Comparison of ENCODE assay signal across 16 mouse cellular contexts in the genomic region with DNA sequence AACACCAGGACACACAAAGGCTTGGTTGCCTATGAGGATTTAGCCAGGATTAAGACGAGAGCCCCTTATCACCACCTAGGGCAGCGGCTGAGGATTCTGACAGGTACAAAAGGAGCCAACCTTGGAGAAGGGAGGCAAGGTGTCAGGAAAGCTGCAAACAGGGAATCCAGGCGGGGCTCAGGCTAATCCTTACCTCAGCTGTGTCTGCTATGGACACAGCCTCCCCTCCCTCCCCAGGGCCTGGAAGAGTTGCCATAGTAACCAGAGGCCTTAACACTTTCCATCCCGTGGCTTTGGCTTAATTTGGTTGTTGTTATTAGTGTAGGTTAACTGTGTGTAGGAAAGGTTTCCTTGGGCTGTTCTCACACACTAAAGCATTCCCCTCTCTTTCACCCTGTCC.
DNase-seq lines count a peak whose midpoint lies in the region; ATAC-seq lines count a peak whose summit lies in the region.
"Had no signal": no experiment of that assay in that cellular context is flagged by ENCODE, and none has a peak within 500 bp of the region (broad histone marks: within the 10 kb centered on the region; RNA-seq: fewer than 3 reads in every experiment).

No protein-coding gene starts in this region.

- H3K36me3 ChIP-seq in embryonic facial prominence, embryonic 10.5 days (replicated peaks) = peaks cover 60% of the 10 kb centered on the region
- peaks cover 100% of the 10 kb centered on the region for H3K36me3 ChIP-seq in hindbrain, embryonic 10.5 days
- peaks cover 90% of the 10 kb centered on the region for H3K36me3 ChIP-seq in midbrain, embryonic 12.5 days
- H3K36me3 ChIP-seq: embryonic facial prominence, embryonic 12.5 days; kidney, embryonic 15.5 days; stomach, embryonic 15.5 days had no signal

- no peak overlapping the region for H3K4me2 ChIP-seq in midbrain, embryonic 12.5 days (replicated peaks)
- H3K4me2 ChIP-seq: embryonic facial prominence, embryonic 12.5 days; kidney, embryonic 15.5 days; liver, embryonic 11.5 days; stomach, embryonic 15.5 days had no signal

- no peaks in the 10 kb centered on the region for H3K9me3 ChIP-seq in embryonic facial prominence, embryonic 10.5 days
- H3K9me3 ChIP-seq in hindbrain, embryonic 10.5 days = no peaks in the 10 kb centered on the region
- no peaks in the 10 kb centered on the region for H3K9me3 ChIP-seq in midbrain, embryonic 12.5 days
- H3K9me3 ChIP-seq: embryonic facial prominence, embryonic 12.5 days; kidney, embryonic 15.5 days; stomach, embryonic 15.5 days had no signal

- H3K9ac ChIP-seq in midbrain, embryonic 12.5 days (replicated peaks) = 0 out of 2 replicates have a peak overlapping the region, but pooled peaks have one; percentile 20
- H3K9ac ChIP-seq: embryonic facial prominence, embryonic 12.5 days; kidney, embryonic 15.5 days; stomach, embryonic 15.5 days had no signal

- no peak overlapping the region for H3K4me3 ChIP-seq in embryonic facial prominence, embryonic 10.5 days
- no peak overlapping the region for H3K4me3 ChIP-seq in hindbrain, embryonic 10.5 days
- H3K4me3 ChIP-seq in midbrain, embryonic 12.5 days = no peak overlapping the region
- H3K4me3 ChIP-seq: embryonic facial prominence, embryonic 12.5 days; heart, adult 2 months; kidney, embryonic 15.5 days; stomach, embryonic 15.5 days had no signal

- WGBS in embryonic facial prominence, embryonic 10.5 days = 14% methylated on average over 4 of the region's 4 CpGs
- WGBS in hindbrain, embryonic 10.5 days = 27% methylated on average over 4 of the region's 4 CpGs
- 5% methylated on average over 4 of the region's 4 CpGs for WGBS in midbrain, embryonic 12.5 days

- peak; percentile 74 for ATAC-seq in midbrain, embryonic 12.5 days (ENCODE audit: low FRiP score, low read depth)

- H3K27me3 ChIP-seq in embryonic facial prominence, embryonic 10.5 days (replicated peaks; ENCODE audit: low read depth, poor library complexity, severe bottlenecking) = no peaks in the 10 kb centered on the region
- H3K27me3 ChIP-seq in hindbrain, embryonic 10.5 days (ENCODE audit: insufficient read depth, poor library complexity, severe bottlenecking) = no peaks in the 10 kb centered on the region
- no peaks in the 10 kb centered on the region for H3K27me3 ChIP-seq in midbrain, embryonic 12.5 days
- H3K27me3 ChIP-seq: embryonic facial prominence, embryonic 12.5 days; kidney, embryonic 15.5 days; stomach, embryonic 15.5 days had no signal

- H3K4me1 ChIP-seq in embryonic facial prominence, embryonic 10.5 days = peaks cover 21% of the 10 kb centered on the region
- H3K4me1 ChIP-seq in hindbrain, embryonic 10.5 days (replicated peaks) = peaks cover 31% of the 10 kb centered on the region
- peaks cover 56% of the 10 kb centered on the region for H3K4me1 ChIP-seq in midbrain, embryonic 12.5 days
- H3K4me1 ChIP-seq: kidney, embryonic 15.5 days; stomach, embryonic 15.5 days had no signal

- DNase-seq in R1 (ENCODE audit: low read depth, low spot score) = peak; percentile 69
- peak; percentile 42 for DNase-seq in embryonic facial prominence, embryonic 10.5 days (ENCODE audit: low spot score)
- no peak for DNase-seq in hindbrain, embryonic 10.5 days (ENCODE audit: low spot score)
- no peak for DNase-seq in ovary, postnatal 10 days (ENCODE audit: low spot score)
- DNase-seq in cerebellum, adult 11 months = no peak
- DNase-seq in kidney, adult 8-10 months = no peak
- no peak for DNase-seq in adrenal gland, adult 2 months
- DNase-seq: adrenal gland, adult 8-10 months; heart, adult 2 months; heart, postnatal 36 days; lung, postnatal 14 days had no signal

- no peak overlapping the region; the same call in 1 of the 2 replicates for H3K27ac ChIP-seq in embryonic facial prominence, embryonic 10.5 days (replicated peaks)
- H3K27ac ChIP-seq in hindbrain, embryonic 10.5 days = peak overlapping the region; percentile 73
- H3K27ac ChIP-seq in midbrain, embryonic 12.5 days (replicated peaks) = peak overlapping the region; percentile 89
- H3K27ac ChIP-seq: embryonic facial prominence, embryonic 12.5 days; heart, adult 2 months; kidney, embryonic 15.5 days; stomach, embryonic 15.5 days had no signal

Comparison
In these comparisons a context has a peak if more than half of its experiments do, and no peak if none do; other contexts are left out.
1. DNase-seq: peak in R1 (single experiment) and embryonic facial prominence, embryonic 10.5 days (single experiment); none in hindbrain, embryonic 10.5 days (single experiment), ovary, postnatal 10 days (single experiment), cerebellum, adult 11 months (single experiment), kidney, adult 8-10 months (0 of 2) and adrenal gland, adult 2 months (single experiment).